Mouse (Mus musculus) embryonic fibroblast, embryonic 13.5 days (primary cell): ENCODE data around the gene Nemf.

Experiments
- CTCF ChIP-seq: IDR thresholded peaks from 2 replicates; pipeline ENCODE4 v1.5.1; 2011; ENCODE audit warnings: mild to moderate bottlenecking, control low read depth, low read length, moderate library complexity, borderline replicate concordance; ENCODE audit not compliant: insufficient read depth
- POLR2A ChIP-seq: IDR thresholded peaks from 2 replicates; pipeline ENCODE4 v1.6.1; 2011; ENCODE audit warnings: low read depth, mild to moderate bottlenecking, control low read depth, low read length, moderate library complexity

GRCm38 (mm10) chr12:69385542-69386280 lies 28.7 kb upstream of the Nemf start:
- TF ChIP-seq POLR2A (no peak), CTCF (no peak)
